Mouse (Mus musculus): ENCODE measurements around the gene Tubb3. TPM values are rescaled to one million over a fixed set of nuclear protein-coding genes. Genes with fewer than 3 reads are reported as not detected.

The Tubb3 gene
- polyA plus RNA-seq (2015; fragmentation: Nextera tagmentation; extraction: Ambion mirVana): 55.7 and 57.1 TPM in 2 replicates

DNA sequence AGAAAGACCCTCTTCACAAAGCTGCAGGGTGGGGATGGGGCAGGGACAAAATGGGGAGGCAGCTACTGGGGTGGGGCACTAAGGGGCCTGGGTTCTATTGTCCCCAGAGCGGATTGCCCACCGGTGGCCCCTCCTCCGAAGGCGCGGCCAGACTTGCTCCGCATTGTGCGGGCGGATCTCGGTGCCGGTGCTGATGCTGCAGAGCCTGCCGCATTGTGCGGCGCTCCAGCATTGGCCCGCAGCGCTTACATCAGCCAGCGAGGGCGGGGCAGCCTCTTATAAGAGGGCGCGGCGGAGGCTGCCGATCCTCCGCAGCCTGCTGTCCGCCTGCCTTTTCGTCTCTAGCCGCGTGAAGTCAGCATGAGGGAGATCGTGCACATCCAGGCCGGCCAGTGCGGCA is at the start of gene Tubb3:
Tubb3 (plus strand) TSS at position 179 of the 400 bp plus-strand sequence.
- ATAC-seq (ENCODE audit: insufficient read depth, low FRiP score, low read depth): peak; percentile 67
- Histone ChIP-seq H3K9me3 (no peaks in the 10 kb centered on the region), H3K4me3 (replicated peaks) (peak within 1 kb of the TSS; percentile 34), H3K4me1 (peaks cover 18% of the 10 kb centered on the region), H3K9ac (no peak within 1 kb of the TSS), H3K4me2 (peak within 1 kb of the TSS; percentile 56), H3K36me3 (no peaks in the 10 kb centered on the region), H3K27ac (no peak within 1 kb of the TSS), H3K27me3 (replicated peaks) (peaks cover 61% of the 10 kb centered on the region)
- under 1% methylated on average over 29 of the region's 29 CpGs for WGBS

DNA sequence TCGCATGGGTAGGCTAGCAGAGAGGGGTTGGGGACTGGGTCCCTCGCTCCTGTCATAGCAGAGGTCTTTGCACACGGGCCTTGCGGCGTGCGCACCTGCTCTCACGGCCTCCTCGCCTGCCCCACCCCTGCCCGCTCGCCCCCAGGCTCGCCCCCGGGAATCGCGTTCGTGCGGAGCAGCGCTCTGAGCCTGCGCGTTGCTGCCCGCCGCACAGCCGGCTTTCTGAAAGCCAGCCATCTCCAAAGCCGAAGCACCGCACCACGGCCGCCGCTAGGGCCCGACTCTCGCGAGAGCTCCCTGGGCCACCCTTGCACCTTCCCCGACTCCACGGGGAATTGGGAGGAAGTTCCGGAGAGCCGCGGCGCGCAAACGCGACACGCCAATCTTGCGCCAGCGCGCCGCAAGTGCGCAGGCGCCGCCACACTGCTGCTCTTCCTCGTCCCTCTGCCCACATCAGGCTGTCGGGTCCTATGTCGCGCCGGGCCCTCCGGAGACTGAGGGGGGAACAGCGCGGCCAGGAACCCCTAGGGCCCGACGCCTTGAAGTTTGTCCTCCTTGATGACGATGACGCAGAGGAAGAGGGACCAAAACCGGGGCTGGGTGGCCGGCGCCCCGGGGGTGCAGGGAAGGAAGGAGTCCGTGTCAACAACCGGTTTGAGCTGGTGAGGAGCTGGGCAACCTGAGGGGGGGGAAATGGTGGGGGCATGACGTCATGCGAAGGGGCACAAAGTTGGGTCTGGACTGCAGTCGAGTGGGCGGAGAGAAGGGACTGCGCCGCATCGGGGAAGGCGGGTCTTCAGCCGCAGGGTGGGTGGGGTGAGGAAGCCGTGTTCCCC is 37.6 kb upstream of the Tubb3 start, which contains the start of gene Tcf25:
Tcf25 (plus strand) TSS at position 351 of the 836 bp plus-strand sequence.
- H3K9ac ChIP-seq: peak within 1 kb of the TSS; percentile 76
- no peaks in the 10 kb centered on the region for H3K27me3 ChIP-seq (replicated peaks)
- peak within 1 kb of the TSS; percentile 99 for H3K27ac ChIP-seq
- peak within 1 kb of the TSS; percentile 83 for H3K4me2 ChIP-seq
- peak; percentile 90 for ATAC-seq (ENCODE audit: insufficient read depth, low FRiP score, low read depth)
- H3K4me3 ChIP-seq (replicated peaks): peak within 1 kb of the TSS; percentile 96
- H3K9me3 ChIP-seq: no peaks in the 10 kb centered on the region
- WGBS: under 1% methylated on average over 75 of the region's 75 CpGs
- H3K4me1 ChIP-seq: 0 out of 2 replicates have a peak, but pooled peaks cover 12% of the 10 kb centered on the region
- H3K36me3 ChIP-seq: 0 out of 2 replicates have a peak, but pooled peaks cover 6% of the 10 kb centered on the region

DNA sequence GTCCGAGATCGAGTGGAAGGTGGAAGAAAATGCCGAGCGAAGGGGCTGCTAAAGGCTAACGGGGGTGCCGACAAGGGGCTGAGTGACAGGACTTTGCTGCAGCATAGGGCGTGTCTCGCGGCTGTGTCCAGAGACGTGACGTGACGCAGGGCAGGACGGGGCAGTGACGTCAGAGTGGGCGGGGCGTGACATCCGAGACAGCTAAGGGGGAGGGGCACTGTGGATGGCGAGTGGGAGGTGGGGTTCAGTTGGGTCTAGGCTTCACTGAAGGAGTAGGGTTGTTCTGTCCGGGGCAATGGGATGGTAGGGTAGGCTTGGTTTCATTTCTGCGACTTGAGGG is 37.0 kb upstream of the Tubb3 start:
- under 1% methylated on average over 20 of the region's 20 CpGs for WGBS
- Histone ChIP-seq H3K27ac (peak overlapping the region; percentile 99), H3K9me3 (no peaks in the 10 kb centered on the region), H3K4me1 (0 out of 2 replicates have a peak, but pooled peaks cover 12% of the 10 kb centered on the region), H3K4me2 (peak overlapping the region; percentile 83), H3K27me3 (replicated peaks) (no peaks in the 10 kb centered on the region), H3K4me3 (replicated peaks) (peak overlapping the region; percentile 96), H3K36me3 (0 out of 2 replicates have a peak, but pooled peaks cover 6% of the 10 kb centered on the region), H3K9ac (peak overlapping the region; percentile 76)
- ATAC-seq (ENCODE audit: insufficient read depth, low FRiP score, low read depth): peak; percentile 80

DNA sequence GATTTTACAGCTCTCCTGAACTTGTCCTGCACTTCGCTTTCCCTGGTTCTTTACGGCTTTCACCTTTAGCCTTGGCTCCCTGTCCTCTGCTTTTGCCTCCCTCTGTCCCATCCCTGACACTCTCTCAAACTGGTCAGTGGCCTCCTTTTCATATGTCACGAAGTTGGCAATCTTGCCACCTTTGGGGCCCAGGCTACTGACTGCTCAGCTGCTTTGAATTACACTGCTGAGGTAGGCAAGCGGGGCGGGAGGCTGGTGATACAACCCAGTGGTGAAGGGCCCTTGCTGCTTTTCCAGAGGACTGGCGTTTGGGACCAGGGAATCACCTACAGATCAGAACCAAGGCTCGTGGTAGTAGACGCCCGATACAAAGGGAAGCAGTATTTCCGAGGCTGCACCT is 35.5 kb upstream of the Tubb3 start:
- Histone ChIP-seq H3K36me3 (0 out of 2 replicates have a peak, but pooled peaks cover 6% of the 10 kb centered on the region), H3K4me1 (0 out of 2 replicates have a peak, but pooled peaks cover 12% of the 10 kb centered on the region), H3K9ac (no peak overlapping the region), H3K27ac (no peak overlapping the region), H3K27me3 (replicated peaks) (no peaks in the 10 kb centered on the region), H3K9me3 (no peaks in the 10 kb centered on the region), H3K4me3 (replicated peaks) (no peak overlapping the region; the same call in 1 of the 2 replicates), H3K4me2 (no peak overlapping the region)
- ATAC-seq (ENCODE audit: insufficient read depth, low FRiP score, low read depth): no peak
- 86% methylated on average over 10 of the region's 10 CpGs for WGBS

DNA sequence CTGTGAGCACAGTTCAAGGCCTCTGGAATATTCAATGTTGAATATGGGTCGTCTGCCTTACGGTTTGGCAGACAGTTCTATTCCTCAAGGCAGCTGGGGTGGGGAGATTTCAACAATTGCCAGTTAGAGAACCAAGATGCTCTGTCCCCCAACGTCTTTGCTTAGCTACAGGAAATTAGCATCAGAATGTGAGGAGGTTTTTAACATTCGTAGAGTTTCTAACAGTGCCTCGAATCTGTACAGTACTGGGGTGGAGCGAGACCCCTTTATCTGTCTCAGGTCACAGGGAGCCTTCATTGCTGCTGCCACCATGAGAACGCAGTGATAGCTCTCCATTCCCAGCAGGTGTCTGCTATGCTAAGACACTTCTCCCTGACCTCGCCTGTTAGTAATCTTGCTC is 35.1 kb upstream of the Tubb3 start:
- ATAC-seq (ENCODE audit: insufficient read depth, low FRiP score, low read depth): no peak
- Histone ChIP-seq H3K27me3 (replicated peaks) (no peaks in the 10 kb centered on the region), H3K4me1 (0 out of 2 replicates have a peak, but pooled peaks cover 12% of the 10 kb centered on the region), H3K9ac (no peak overlapping the region), H3K9me3 (no peaks in the 10 kb centered on the region), H3K27ac (no peak overlapping the region), H3K4me2 (no peak overlapping the region), H3K4me3 (replicated peaks) (no peak overlapping the region), H3K36me3 (0 out of 2 replicates have a peak, but pooled peaks cover 6% of the 10 kb centered on the region)
- 76% methylated on average over 8 of the region's 8 CpGs for WGBS

DNA sequence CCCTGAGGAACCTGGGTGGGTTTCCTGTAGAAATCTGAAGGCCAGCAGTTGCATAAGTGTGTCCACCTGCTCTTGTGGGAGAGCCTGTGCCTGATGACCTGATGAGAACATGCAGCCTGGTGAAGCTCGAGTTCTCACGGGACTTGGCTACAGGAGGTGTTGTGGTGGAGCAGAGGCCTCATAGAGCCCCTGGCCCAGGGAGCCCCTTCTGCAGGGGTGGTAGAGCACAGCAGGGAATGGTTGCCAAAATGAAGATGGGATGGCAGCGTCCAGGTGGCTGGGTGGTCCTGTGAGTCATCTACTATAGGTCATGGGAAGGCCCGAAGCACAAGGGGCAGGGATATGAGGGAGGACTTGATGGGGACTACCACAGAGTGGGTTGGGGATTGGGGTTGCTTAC is 29.5 kb upstream of the Tubb3 start:
- H3K27me3 ChIP-seq (replicated peaks): no peaks in the 10 kb centered on the region
- no peaks in the 10 kb centered on the region for H3K9me3 ChIP-seq
- H3K4me2 ChIP-seq: no peak overlapping the region
- no peak overlapping the region for H3K4me3 ChIP-seq (replicated peaks)
- WGBS: 87% methylated on average over 4 of the region's 4 CpGs
- peaks cover 34% of the 10 kb centered on the region for H3K36me3 ChIP-seq
- no peak overlapping the region for H3K27ac ChIP-seq
- H3K4me1 ChIP-seq: no peaks in the 10 kb centered on the region
- no peak overlapping the region for H3K9ac ChIP-seq
- no peak for ATAC-seq (ENCODE audit: insufficient read depth, low FRiP score, low read depth)

DNA sequence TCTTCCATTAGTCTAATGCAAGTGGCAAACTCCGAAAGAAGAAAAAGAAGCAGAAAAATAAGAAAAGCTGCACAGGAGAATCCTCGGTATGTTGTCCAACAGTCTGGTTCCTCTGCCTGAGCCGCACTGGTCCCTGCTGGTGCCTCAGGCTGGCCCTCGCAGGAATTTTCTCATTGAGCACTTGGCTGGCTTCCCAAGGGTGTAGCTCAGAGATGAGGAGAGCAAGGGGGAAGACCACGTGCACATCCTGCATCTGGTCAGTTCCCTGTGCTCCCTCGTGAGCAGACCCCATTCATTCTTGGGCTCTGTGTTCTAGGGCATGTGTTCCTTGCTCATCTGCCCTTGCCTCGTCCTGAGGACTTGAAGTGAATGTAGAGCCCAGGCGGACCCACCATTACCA is 28.7 kb upstream of the Tubb3 start:
- H3K9me3 ChIP-seq: no peaks in the 10 kb centered on the region
- H3K36me3 ChIP-seq: peaks cover 40% of the 10 kb centered on the region
- no peaks in the 10 kb centered on the region for H3K27me3 ChIP-seq (replicated peaks)
- no peak overlapping the region for H3K4me2 ChIP-seq
- WGBS: 84% methylated on average over 8 of the region's 8 CpGs
- H3K4me1 ChIP-seq: no peaks in the 10 kb centered on the region
- no peak overlapping the region for H3K27ac ChIP-seq
- H3K9ac ChIP-seq: no peak overlapping the region
- no peak for ATAC-seq (ENCODE audit: insufficient read depth, low FRiP score, low read depth)
- no peak overlapping the region for H3K4me3 ChIP-seq (replicated peaks)

DNA sequence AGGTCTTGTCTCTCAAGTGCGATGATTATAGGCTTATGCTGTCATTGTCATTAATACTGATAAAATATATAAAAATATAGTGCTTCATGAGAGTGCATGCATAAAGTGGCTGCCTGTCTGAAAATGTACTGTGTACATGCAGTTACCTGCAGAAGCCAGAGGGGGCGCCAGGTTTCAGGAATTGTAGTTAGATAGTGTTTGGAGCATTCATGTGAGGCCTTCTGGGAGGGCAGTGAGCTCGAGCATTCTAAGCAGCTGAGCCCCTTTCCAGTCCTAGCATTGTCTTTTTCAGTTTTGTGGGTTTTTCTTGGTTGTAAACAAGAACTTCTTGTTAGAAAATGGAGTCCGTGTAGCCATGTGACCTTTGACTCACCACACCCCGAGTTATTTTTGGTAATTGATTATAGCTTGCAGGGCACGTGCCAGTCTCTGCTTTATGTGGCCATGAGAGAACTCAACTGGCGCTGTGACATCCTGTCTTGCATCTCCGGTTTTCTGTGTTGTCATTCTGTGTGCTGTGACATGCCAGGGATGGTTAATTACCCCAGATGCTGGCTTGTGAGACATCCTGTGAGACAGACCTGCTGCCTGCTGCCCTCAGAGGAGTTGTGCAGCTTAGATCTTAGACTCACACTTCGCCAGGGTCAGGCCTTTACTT is 26.2 kb upstream of the Tubb3 start:
- 65% methylated on average over 9 of the region's 9 CpGs for WGBS
- H3K27me3 ChIP-seq (replicated peaks): no peaks in the 10 kb centered on the region
- H3K4me1 ChIP-seq: no peaks in the 10 kb centered on the region
- ATAC-seq (ENCODE audit: insufficient read depth, low FRiP score, low read depth): no peak
- no peaks in the 10 kb centered on the region for H3K9me3 ChIP-seq
- no peak overlapping the region for H3K27ac ChIP-seq
- no peak overlapping the region for H3K9ac ChIP-seq
- H3K4me3 ChIP-seq (replicated peaks): no peak overlapping the region
- peaks cover 61% of the 10 kb centered on the region for H3K36me3 ChIP-seq
- H3K4me2 ChIP-seq: no peak overlapping the region

DNA sequence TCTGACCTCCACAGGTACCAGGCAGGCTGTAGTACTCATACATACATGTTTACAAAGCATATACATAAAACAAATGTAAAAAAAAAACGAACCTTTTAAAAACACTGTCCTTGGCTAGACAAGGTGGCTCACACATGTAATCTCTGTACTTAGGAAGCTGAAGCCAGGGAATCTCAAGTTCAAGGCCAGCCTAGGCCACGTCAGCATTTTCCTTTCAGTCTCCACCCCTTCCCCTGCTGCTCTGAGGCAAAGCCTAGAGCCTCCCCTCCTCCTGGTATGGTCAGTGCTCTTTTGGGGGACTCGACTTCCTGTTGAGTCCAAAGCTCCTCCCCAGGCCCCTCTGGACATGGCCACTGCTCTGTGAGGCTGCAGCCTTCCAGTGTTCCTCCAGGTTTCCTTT is 24.2 kb upstream of the Tubb3 start:
- 68% methylated on average over 3 of the region's 3 CpGs for WGBS
- no peak overlapping the region for H3K27ac ChIP-seq
- no peaks in the 10 kb centered on the region for H3K9me3 ChIP-seq
- no peaks in the 10 kb centered on the region for H3K27me3 ChIP-seq (replicated peaks)
- H3K4me2 ChIP-seq: no peak overlapping the region
- no peak for ATAC-seq (ENCODE audit: insufficient read depth, low FRiP score, low read depth)
- no peak overlapping the region for H3K4me3 ChIP-seq (replicated peaks)
- no peak overlapping the region for H3K9ac ChIP-seq
- peaks cover 79% of the 10 kb centered on the region for H3K36me3 ChIP-seq
- no peaks in the 10 kb centered on the region for H3K4me1 ChIP-seq

DNA sequence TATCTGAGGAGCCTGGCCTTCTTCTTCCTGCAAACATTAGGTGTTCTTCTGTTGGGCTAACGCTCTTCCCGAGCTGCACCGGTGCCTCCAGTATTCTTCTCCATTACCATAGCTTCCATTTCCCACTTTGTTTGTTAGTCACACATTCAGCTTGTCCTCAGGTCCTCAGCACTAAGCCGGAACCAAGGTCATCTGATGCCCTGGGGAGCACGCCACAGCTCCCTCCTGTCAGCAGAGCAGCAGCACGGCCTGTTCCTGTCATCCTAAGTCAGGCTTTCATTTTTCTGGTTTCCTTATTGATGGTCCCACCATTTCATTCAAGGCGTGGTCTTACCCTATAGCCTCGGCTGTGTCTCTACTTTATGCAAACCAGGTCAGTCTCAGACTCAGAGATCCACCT is 23.4 kb upstream of the Tubb3 start:
- Histone ChIP-seq H3K27ac (no peak overlapping the region), H3K9ac (no peak overlapping the region), H3K4me2 (no peak overlapping the region), H3K27me3 (replicated peaks) (no peaks in the 10 kb centered on the region), H3K36me3 (peaks cover 78% of the 10 kb centered on the region), H3K9me3 (no peaks in the 10 kb centered on the region), H3K4me3 (replicated peaks) (no peak overlapping the region), H3K4me1 (no peaks in the 10 kb centered on the region)
- no peak for ATAC-seq (ENCODE audit: insufficient read depth, low FRiP score, low read depth)
- 84% methylated on average over 8 of the region's 8 CpGs for WGBS

DNA sequence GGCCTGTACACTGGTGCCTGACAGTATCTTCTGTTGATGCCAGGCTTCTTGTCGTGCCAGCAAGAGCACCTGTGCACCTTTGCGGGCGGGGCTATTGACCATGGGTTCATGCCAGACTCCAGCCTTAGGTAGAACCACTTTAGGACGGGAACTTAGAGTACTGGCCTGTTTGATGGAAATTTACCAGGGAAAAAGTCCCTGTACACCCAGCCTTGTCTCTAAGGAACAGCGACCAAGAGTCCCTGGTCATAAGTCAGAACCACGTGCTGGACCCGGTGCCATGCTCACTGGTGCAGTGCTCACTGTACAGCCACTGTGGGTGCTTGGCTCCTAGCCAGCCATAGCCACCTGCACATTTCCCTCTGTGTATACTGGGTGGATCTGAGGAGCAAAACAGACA is 22.2 kb upstream of the Tubb3 start:
- H3K4me3 ChIP-seq (replicated peaks): no peak overlapping the region
- 93% methylated on average over 7 of the region's 7 CpGs for WGBS
- no peak overlapping the region for H3K27ac ChIP-seq
- H3K4me1 ChIP-seq: no peaks in the 10 kb centered on the region
- no peaks in the 10 kb centered on the region for H3K9me3 ChIP-seq
- peaks cover 77% of the 10 kb centered on the region for H3K36me3 ChIP-seq
- no peak overlapping the region for H3K4me2 ChIP-seq
- ATAC-seq (ENCODE audit: insufficient read depth, low FRiP score, low read depth): no peak
- no peak overlapping the region for H3K9ac ChIP-seq
- H3K27me3 ChIP-seq (replicated peaks): no peaks in the 10 kb centered on the region

DNA sequence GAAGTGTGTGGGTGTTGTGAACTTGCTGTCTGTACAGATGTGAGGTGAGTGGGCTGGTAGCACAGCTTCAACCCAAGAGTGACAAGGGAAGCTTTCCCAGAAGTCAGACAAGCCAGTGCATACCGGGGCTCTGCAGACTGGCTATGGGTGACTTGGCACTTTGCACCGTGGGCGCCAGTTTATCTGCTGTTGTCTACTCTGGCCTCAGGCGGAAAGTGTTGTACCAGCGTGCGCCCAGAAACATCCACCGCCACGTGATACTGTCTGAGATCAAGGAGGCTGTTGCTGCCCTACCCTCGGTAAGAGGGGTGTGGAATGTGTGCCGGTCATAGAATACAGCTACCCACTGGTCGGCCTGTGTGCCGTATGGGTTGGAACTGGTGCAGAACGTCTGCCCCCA is 12.9 kb upstream of the Tubb3 start:
- 92% methylated on average over 13 of the region's 13 CpGs for WGBS
- Histone ChIP-seq H3K4me1 (no peaks in the 10 kb centered on the region), H3K4me2 (no peak overlapping the region), H3K36me3 (peaks cover 77% of the 10 kb centered on the region), H3K4me3 (replicated peaks) (no peak overlapping the region), H3K9me3 (no peaks in the 10 kb centered on the region), H3K9ac (no peak overlapping the region), H3K27ac (no peak overlapping the region), H3K27me3 (replicated peaks) (no peaks in the 10 kb centered on the region)
- no peak for ATAC-seq (ENCODE audit: insufficient read depth, low FRiP score, low read depth)
